Mouse (Mus musculus): ENCODE data around the gene Hspa12a. TPM values are rescaled to one million over a fixed set of nuclear protein-coding genes. Genes with fewer than 3 reads are reported as not detected.

Gene Hspa12a
- polyA plus RNA-seq, 1 experiment from 2014 or later: 12.4 TPM

- Histone ChIP-seq H3K4me2 (no peak overlapping the region), H3K27me3 (peaks cover 36% of the 10 kb centered on the region), H3K9me3 (replicated peaks) (no peaks in the 10 kb centered on the region), H3K36me3 (no peaks in the 10 kb centered on the region), H3K27ac (no peak overlapping the region), H3K4me3 (no peak overlapping the region), H3K4me1 (replicated peaks) (no peaks in the 10 kb centered on the region), H3K9ac (no peak overlapping the region)
- ATAC-seq (replicated peaks; ENCODE audit: insufficient number of reproducible peaks, insufficient read depth, low FRiP score, low read depth): no peak
- WGBS: 82% methylated on average over 8 of the region's 8 CpGs
Measured at GRCm38 (mm10) chr19:58954779-58955178, 11.3 kb upstream of the Hspa12a start.

DNA sequence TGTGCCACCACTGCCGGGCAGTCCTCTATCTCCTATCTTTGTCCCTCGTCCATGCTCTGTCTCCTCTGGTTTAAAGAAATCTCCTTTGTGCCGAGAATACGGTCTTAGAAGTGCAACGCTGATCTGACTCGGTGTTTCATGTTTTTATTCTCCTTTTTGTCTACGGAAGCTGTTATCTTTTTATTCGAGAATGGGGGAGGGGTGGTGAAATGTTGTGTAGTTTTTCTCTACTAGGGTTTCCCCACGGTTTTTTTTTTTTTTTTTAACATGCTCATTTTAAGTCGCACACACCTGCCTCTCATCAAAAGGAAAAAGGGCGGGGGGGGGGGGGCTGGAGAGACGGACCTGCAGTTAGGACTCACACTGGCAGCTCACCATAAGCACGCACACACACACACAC, 8.8 kb upstream of the Hspa12a start:
- Histone ChIP-seq H3K36me3 (no peaks in the 10 kb centered on the region), H3K27ac (no peak overlapping the region), H3K9me3 (replicated peaks) (no peaks in the 10 kb centered on the region), H3K4me1 (replicated peaks) (no peaks in the 10 kb centered on the region), H3K27me3 (peaks cover 43% of the 10 kb centered on the region), H3K9ac (no peak overlapping the region), H3K4me3 (no peak overlapping the region), H3K4me2 (no peak overlapping the region)
- ATAC-seq (replicated peaks; ENCODE audit: insufficient number of reproducible peaks, insufficient read depth, low FRiP score, low read depth): no peak
- 58% methylated on average over 10 of the region's 13 CpGs for WGBS

GRCm38 (mm10) chr19:58951521-58951920, 8.1 kb upstream of the Hspa12a start:
- Histone ChIP-seq H3K9ac (no peak overlapping the region), H3K4me2 (no peak overlapping the region), H3K4me3 (no peak overlapping the region), H3K4me1 (replicated peaks) (no peaks in the 10 kb centered on the region), H3K36me3 (no peaks in the 10 kb centered on the region), H3K27ac (no peak overlapping the region), H3K9me3 (replicated peaks) (no peaks in the 10 kb centered on the region), H3K27me3 (peaks cover 43% of the 10 kb centered on the region)
- 79% methylated on average over 3 of the region's 3 CpGs for WGBS
- no peak for ATAC-seq (replicated peaks; ENCODE audit: insufficient number of reproducible peaks, insufficient read depth, low FRiP score, low read depth)

DNA sequence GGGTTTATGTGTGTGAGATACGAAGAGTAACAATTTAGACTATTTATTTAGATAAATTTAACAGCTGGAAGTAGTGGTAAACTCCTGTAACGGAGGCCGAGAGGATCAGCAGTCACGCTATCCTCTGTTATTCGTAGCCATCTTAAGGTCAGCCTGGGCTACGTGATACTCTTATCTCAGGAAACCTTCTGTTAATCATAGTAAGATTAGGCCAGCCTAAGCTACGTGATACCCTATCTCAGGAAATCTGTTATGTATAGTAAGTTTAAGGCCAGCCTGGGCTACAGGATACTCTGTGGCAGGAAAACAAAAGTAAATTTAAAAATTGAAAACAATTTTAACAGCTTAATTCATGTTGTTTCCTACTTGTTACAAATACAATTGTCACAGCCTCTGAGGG, 2.5 kb upstream of the Hspa12a start:
- Histone ChIP-seq H3K4me3 (no peak overlapping the region), H3K9me3 (replicated peaks) (no peaks in the 10 kb centered on the region), H3K27me3 (peaks cover 11% of the 10 kb centered on the region), H3K36me3 (no peaks in the 10 kb centered on the region), H3K4me1 (replicated peaks) (peaks cover 12% of the 10 kb centered on the region), H3K27ac (no peak overlapping the region), H3K9ac (no peak overlapping the region), H3K4me2 (no peak overlapping the region)
- 69% methylated on average over 7 of the region's 7 CpGs for WGBS
- ATAC-seq (replicated peaks; ENCODE audit: insufficient number of reproducible peaks, insufficient read depth, low FRiP score, low read depth): no peak

DNA sequence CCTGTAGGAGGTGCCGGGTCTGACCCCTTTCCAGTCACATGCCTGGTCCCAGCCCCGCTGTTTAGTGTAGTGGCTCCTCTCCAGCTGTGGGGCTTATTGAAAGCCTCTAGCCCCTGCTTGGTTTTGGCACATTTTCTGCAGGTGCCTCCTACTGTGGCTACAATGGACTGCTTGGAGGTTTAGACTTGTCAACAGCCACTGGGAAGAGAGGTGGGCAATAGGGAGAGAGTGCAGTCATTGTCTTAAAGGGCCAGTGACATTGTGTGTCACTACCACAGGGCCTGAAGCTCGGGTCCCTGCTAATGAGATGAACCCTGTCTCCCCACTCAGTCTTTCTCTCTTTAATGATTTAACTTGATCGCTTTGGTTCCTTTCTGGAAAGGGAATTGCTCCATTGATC, 10.4 kb downstream of the Hspa12a start:
- Histone ChIP-seq H3K9ac (no peak overlapping the region), H3K4me2 (no peak overlapping the region), H3K27ac (no peak overlapping the region), H3K4me1 (replicated peaks) (no peaks in the 10 kb centered on the region), H3K9me3 (replicated peaks) (no peaks in the 10 kb centered on the region), H3K27me3 (peaks cover 38% of the 10 kb centered on the region), H3K36me3 (no peaks in the 10 kb centered on the region), H3K4me3 (no peak overlapping the region)
- ATAC-seq (replicated peaks; ENCODE audit: insufficient number of reproducible peaks, insufficient read depth, low FRiP score, low read depth): no peak
- WGBS: 11% methylated on average over 4 of the region's 4 CpGs

DNA sequence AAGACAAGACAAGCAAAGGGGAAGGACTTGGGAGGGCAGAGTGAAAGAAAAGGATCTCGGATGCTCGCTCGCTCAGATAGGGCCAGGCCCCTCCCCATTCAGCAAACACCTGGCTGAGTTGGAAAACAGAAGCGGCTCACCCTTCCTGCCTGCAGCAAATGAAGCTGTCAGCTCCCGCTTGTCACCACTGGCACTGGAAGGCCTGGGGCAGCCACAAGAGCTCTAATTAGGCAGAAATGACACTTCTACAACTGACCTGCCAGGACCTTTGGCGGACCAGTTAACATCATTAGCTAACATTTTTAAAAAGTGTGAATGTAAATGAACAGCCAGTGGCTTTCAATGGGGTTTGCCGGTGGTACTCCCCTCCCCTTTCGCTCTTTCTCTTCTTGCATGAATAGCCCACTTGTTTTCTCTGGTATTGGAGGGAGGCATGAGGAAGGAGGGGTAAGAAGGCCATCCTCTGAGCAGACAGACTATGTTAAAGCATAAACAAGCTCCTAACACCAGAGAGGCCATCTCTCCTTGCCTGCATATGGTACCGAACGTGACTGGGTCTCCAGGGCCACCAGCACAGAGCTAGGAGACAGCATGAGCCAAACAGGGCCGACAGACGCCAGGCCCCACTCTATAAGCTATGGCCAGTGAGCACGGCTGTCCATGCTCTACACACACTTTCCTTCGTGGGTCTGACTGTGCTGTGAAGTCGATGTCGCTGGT, 12.2 kb downstream of the Hspa12a start:
- Histone ChIP-seq H3K4me1 (replicated peaks) (no peaks in the 10 kb centered on the region), H3K36me3 (no peaks in the 10 kb centered on the region), H3K27ac (no peak overlapping the region), H3K4me3 (no peak overlapping the region), H3K9ac (no peak overlapping the region), H3K9me3 (replicated peaks) (no peaks in the 10 kb centered on the region), H3K4me2 (no peak overlapping the region), H3K27me3 (peaks cover 38% of the 10 kb centered on the region)
- ATAC-seq (replicated peaks; ENCODE audit: insufficient number of reproducible peaks, insufficient read depth, low FRiP score, low read depth): no peak
- 38% methylated on average over 16 of the region's 16 CpGs for WGBS

GRCm38 (mm10) chr19:58919148-58919547, 24.3 kb downstream of the Hspa12a start:
- 17% methylated on average over 7 of the region's 7 CpGs for WGBS
- H3K36me3 ChIP-seq: no peaks in the 10 kb centered on the region
- H3K4me2 ChIP-seq: peak overlapping the region; percentile 45
- H3K9me3 ChIP-seq (replicated peaks): no peaks in the 10 kb centered on the region
- H3K9ac ChIP-seq: no peak overlapping the region
- peaks cover 19% of the 10 kb centered on the region; the same call in 1 of the 2 replicates for H3K27me3 ChIP-seq
- no peak overlapping the region for H3K27ac ChIP-seq
- H3K4me1 ChIP-seq (replicated peaks): 0 out of 2 replicates have a peak, but pooled peaks cover 3% of the 10 kb centered on the region
- 0 out of 2 replicates have a peak overlapping the region, but pooled peaks have one; percentile 31 for H3K4me3 ChIP-seq
- ATAC-seq (replicated peaks; ENCODE audit: insufficient number of reproducible peaks, insufficient read depth, low FRiP score, low read depth): no peak

DNA sequence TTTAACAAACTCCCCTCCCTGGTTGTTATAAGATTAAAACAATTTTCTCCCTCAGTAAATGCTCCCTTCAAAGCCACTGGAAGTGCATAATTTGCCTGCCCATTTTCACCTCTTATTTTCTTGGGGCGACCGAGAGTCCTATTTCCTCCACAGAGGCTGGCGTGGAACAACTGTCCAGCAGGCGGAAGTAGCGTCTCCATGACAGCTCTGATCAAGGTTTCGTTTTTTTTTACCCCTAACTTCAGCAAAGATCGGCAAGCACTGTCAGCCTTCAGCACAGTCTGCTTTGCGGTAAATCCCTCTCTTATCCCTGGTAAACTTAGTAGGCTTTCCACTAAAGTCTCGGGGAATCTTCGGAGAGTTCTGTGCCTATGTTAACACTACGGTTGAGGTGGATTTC, 24.9 kb downstream of the Hspa12a start:
- H3K27ac ChIP-seq: no peak overlapping the region
- H3K9me3 ChIP-seq (replicated peaks): no peaks in the 10 kb centered on the region
- 0 out of 2 replicates have a peak, but pooled peaks cover 3% of the 10 kb centered on the region for H3K4me1 ChIP-seq (replicated peaks)
- H3K27me3 ChIP-seq: peaks cover 19% of the 10 kb centered on the region; the same call in 1 of the 2 replicates
- WGBS: 6% methylated on average over 11 of the region's 11 CpGs
- H3K4me2 ChIP-seq: peak overlapping the region; percentile 45
- H3K9ac ChIP-seq: no peak overlapping the region
- no peaks in the 10 kb centered on the region for H3K36me3 ChIP-seq
- H3K4me3 ChIP-seq: peak overlapping the region; percentile 31
- ATAC-seq (replicated peaks; ENCODE audit: insufficient number of reproducible peaks, insufficient read depth, low FRiP score, low read depth): no peak

DNA sequence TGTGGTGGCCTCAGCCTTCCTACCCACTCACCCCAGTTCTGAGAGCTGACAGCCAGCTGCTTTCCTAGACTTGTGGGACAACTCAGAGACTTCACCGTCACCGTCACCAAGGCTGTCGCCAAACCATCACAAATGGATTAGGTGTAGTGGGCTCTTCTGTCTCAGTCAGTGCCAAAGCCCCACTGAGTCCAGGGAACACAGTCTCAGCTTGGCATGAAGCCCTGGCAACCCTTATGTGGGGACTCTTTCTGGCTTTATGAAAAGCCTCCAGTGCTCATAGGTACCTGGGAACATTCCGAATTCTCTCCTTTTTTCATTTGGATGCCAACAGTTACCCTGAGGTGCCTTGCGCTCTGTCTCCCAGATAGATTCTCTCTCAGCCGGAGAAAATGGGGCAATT, 30.2 kb downstream of the Hspa12a start:
- Histone ChIP-seq H3K36me3 (no peaks in the 10 kb centered on the region), H3K4me2 (no peak overlapping the region), H3K4me1 (replicated peaks) (peaks cover 9% of the 10 kb centered on the region), H3K27me3 (peaks cover 9% of the 10 kb centered on the region; the same call in 1 of the 2 replicates), H3K27ac (no peak overlapping the region), H3K4me3 (no peak overlapping the region), H3K9ac (no peak overlapping the region), H3K9me3 (replicated peaks) (no peaks in the 10 kb centered on the region)
- WGBS: 78% methylated on average over 6 of the region's 6 CpGs
- no peak for ATAC-seq (replicated peaks; ENCODE audit: insufficient number of reproducible peaks, insufficient read depth, low FRiP score, low read depth)

DNA sequence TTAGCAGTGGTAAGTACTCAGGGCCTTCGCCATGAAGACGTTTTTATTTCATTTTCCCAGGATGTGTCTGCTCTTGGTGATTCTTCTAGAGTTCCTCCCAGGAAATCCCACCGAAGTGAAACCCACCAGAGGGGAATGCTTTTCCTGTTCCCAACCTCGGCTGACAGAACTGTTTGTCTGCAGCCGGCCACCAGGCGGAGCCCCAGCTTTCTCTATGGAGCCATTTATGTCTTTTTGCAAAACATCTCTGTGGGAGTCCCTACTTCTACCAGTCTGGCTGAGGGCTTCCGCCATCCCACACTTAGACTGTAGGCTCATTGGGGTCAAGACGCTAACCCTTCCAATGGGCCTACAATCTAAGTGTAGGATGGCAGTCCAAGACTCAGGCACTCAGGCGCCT, 32.1 kb downstream of the Hspa12a start:
- no peak overlapping the region for H3K27ac ChIP-seq
- WGBS: 9% methylated on average over 9 of the region's 9 CpGs
- H3K9ac ChIP-seq: peak overlapping the region; percentile 27
- no peaks in the 10 kb centered on the region for H3K36me3 ChIP-seq
- H3K4me2 ChIP-seq: peak overlapping the region; percentile 73
- no peak for ATAC-seq (replicated peaks; ENCODE audit: insufficient number of reproducible peaks, insufficient read depth, low FRiP score, low read depth)
- peak overlapping the region; percentile 45 for H3K4me3 ChIP-seq
- no peaks in the 10 kb centered on the region for H3K9me3 ChIP-seq (replicated peaks)
- peaks cover 9% of the 10 kb centered on the region for H3K4me1 ChIP-seq (replicated peaks)
- no peaks in the 10 kb centered on the region for H3K27me3 ChIP-seq

DNA sequence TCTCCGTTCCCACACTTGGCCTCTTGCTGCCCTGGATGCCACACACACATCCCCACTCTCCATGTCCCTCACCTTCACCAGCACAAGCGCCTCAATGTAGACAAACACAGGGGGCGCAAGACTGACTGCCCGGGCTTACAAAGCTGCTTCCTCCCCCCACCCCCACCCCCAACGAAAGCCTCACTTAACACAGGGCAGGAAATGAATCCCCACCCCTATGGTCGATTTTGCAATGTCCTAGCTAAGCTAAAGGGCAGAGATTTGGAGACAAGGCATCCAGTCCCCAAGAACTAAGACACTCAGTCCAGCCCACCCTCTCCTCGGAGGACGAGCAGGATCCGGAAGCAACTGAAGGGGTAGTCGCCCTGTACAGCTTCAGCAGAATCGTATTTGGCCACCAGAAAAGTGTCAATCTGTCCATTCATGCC, 32.5 kb downstream of the Hspa12a start:
- Histone ChIP-seq H3K4me2 (peak overlapping the region; percentile 73), H3K4me3 (peak overlapping the region; percentile 45), H3K36me3 (no peaks in the 10 kb centered on the region), H3K9ac (peak overlapping the region; percentile 27), H3K27ac (no peak overlapping the region), H3K27me3 (no peaks in the 10 kb centered on the region), H3K4me1 (replicated peaks) (peaks cover 9% of the 10 kb centered on the region), H3K9me3 (replicated peaks) (no peaks in the 10 kb centered on the region)
- WGBS: 3% methylated on average over 11 of the region's 11 CpGs
- ATAC-seq (replicated peaks; ENCODE audit: insufficient number of reproducible peaks, insufficient read depth, low FRiP score, low read depth): 0 out of 2 replicates have a peak, but pooled peaks have one; percentile 28

DNA sequence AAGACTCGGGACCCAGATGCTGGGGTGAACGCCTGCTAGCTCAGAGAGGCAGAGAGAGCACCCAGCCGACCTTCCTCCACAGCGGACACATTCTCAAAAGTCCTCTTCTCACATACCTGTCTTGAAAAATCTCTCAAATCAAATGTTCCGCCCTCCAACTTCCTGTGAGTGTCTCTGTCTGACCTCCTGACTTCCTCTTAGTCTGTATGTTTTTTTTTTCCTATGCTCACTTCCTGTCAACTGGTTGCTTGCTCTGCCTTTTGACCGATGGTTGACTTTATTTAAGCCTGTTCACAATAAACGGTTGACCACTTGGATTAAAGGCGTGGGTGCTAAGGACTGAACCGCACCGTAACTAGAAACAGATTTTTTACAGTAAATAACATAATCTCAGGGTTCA, 35.4 kb downstream of the Hspa12a start:
- Histone ChIP-seq H3K9ac (no peak overlapping the region), H3K36me3 (no peaks in the 10 kb centered on the region), H3K27ac (no peak overlapping the region), H3K27me3 (no peaks in the 10 kb centered on the region), H3K4me3 (no peak overlapping the region), H3K4me2 (no peak overlapping the region), H3K9me3 (replicated peaks) (no peaks in the 10 kb centered on the region), H3K4me1 (replicated peaks) (peaks cover 14% of the 10 kb centered on the region)
- 64% methylated on average over 10 of the region's 10 CpGs for WGBS
- no peak for ATAC-seq (replicated peaks; ENCODE audit: insufficient number of reproducible peaks, insufficient read depth, low FRiP score, low read depth)

Measured in heart, embryonic 15.5 days (tissue).